Comparison of ENCODE assay signal across 2 mouse cellular contexts in the genomic region with DNA sequence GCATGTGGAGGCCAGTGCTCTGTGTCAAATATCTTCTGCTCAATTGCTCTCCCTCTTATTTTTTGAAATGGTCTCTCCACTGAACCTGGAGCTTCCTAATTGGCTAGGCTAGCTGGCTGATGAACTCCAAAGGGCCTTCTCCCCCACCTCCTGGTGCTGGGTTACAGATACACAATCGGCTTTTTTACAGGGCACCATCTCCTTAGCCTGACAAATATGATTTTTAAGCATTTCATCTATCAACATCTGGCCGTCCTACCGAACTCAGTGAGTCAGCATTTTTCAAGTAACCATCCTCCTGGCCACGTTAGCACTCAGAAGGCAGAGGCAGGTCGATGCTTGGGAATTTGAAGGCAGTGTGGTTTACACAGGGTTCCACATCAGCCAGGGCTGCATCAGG.
A peak's percentile ranks its signal among the peaks of the same experiment; 100 is the strongest.
TF ChIP-seq lines count a peak whose summit lies in the region.

No protein-coding gene starts in this region.

TF ChIP-seq in CH12.LX, 34 proteins besides CTCF, POLR2A, EP300 and RAD21:
- TF ChIP-seq UBTF (IDR thresholded peaks at IDR 0.05; ENCODE audit: low read depth, low read length) (no peak), MAFK (IDR thresholded peaks at IDR 0.05; ENCODE audit: insufficient replicate concordance, low read length) (0 out of 2 replicates have a peak, but pooled peaks have one; percentile 11), IRF4 (IDR thresholded peaks at IDR 0.05; ENCODE audit: low read depth, low read length) (no peak), JUND (conservative IDR thresholded peaks at IDR 0.05; ENCODE audit: low read depth, low read length) (no peak), ETS1 (conservative IDR thresholded peaks at IDR 0.05; ENCODE audit: low read depth, low read length) (no peak), ZKSCAN1 (IDR thresholded peaks at IDR 0.05; ENCODE audit: borderline replicate concordance, low read depth, low read length) (no peak), ZC3H11A (IDR thresholded peaks at IDR 0.05; ENCODE audit: low read depth, low read length) (no peak), POLR2AphosphoS2 (IDR thresholded peaks at IDR 0.05; ENCODE audit: low read depth, low read length) (no peak)

TF ChIP-seq in MEL, 35 proteins besides CTCF, POLR2A, EP300 and RAD21:
- TF ChIP-seq TBP (IDR thresholded peaks at IDR 0.05; ENCODE audit: low read depth, low read length) (no peak), KAT2A (conservative IDR thresholded peaks at IDR 0.05; ENCODE audit: low read depth, low read length) (no peak), MAX (IDR thresholded peaks at IDR 0.05; ENCODE audit: low read length) (no peak), HCFC1 (IDR thresholded peaks at IDR 0.05; ENCODE audit: low read depth, low read length) (no peak), NRF1 (IDR thresholded peaks at IDR 0.05; ENCODE audit: insufficient read depth, low read depth, low read length, poor library complexity, severe bottlenecking) (no peak), SMC3 (IDR thresholded peaks at IDR 0.05; ENCODE audit: low read depth, low read length) (no peak), CHD2 (IDR thresholded peaks at IDR 0.05; ENCODE audit: low read length) (no peak), CHD1 (IDR thresholded peaks at IDR 0.05; ENCODE audit: low read depth, low read length) (no peak), TCF12 (IDR thresholded peaks at IDR 0.05; ENCODE audit: low read depth, low read length) (0 out of 2 replicates have a peak, but pooled peaks have one; percentile 17), GATA1 (IDR thresholded peaks at IDR 0.05; ENCODE audit: low read depth, low read length) (no peak), TAL1 (IDR thresholded peaks at IDR 0.05; ENCODE audit: low read length) (no peak), MAFK (IDR thresholded peaks at IDR 0.05; ENCODE audit: borderline replicate concordance, low read depth, low read length) (peak; percentile 75; the same call in 1 of the 2 replicates), ZC3H11A (IDR thresholded peaks at IDR 0.05; ENCODE audit: low read depth, low read length) (no peak), MYB (IDR thresholded peaks at IDR 0.05; ENCODE audit: low read depth, low read length) (no peak), RCOR1 (IDR thresholded peaks at IDR 0.05; ENCODE audit: low read depth, low read length) (no peak), ETS1 (IDR thresholded peaks at IDR 0.05; ENCODE audit: low read depth, low read length) (no peak), USF2 (IDR thresholded peaks at IDR 0.05; ENCODE audit: borderline replicate concordance in 1 of 2, insufficient read depth in 1 of 2, low read depth in 1 of 2, low read length in 2 of 2) (no peak), BHLHE40 (IDR thresholded peaks at IDR 0.05; ENCODE audit: borderline replicate concordance, low read depth, low read length) (no peak), ZKSCAN1 (IDR thresholded peaks at IDR 0.05; ENCODE audit: low read depth, low read length) (no peak), GABPA (IDR thresholded peaks at IDR 0.05; ENCODE audit: low read depth, low read length) (peak; percentile 61; the same call in 1 of the 2 replicates), E2F4 (IDR thresholded peaks at IDR 0.05; ENCODE audit: borderline replicate concordance, low read depth, low read length) (no peak)
